Mouse (Mus musculus) G1E (cell line): ENCODE data around the gene Cck. TPM values are rescaled to one million over a fixed set of nuclear protein-coding genes. Genes with fewer than 3 reads are reported as not detected.
"Not testable (repeated sequence)": the region's sequence is repeated elsewhere in the genome, so short reads cannot be mapped to it uniquely, and the experiment has no call there.

Source experiments
- ATAC-seq: 2 replicates; pipeline ENCODE4 v1.8.0; 2016; ENCODE audit warnings: mild to moderate bottlenecking; ENCODE audit not compliant: insufficient number of reproducible peaks, poor library complexity, low FRiP score, severe bottlenecking; ENCODE audit errors: extremely low read depth
- DNase-seq: peaks from one replicate; pipeline ENCODE4 v3.0.0; 2012; ENCODE audit warnings: low spot score
- H3K27me3 ChIP-seq: 2 replicates; pipeline ENCODE4 v1.6.1; 2012; ENCODE audit warnings: mild to moderate bottlenecking, low read length, inconsistent platforms; ENCODE audit not compliant: insufficient read depth
- H3K36me3 ChIP-seq: replicated peaks from 2 replicates; pipeline ENCODE3; 2012; ENCODE audit warnings: mild to moderate bottlenecking, inconsistent platforms
- H3K4me1 ChIP-seq: 2 replicates; pipeline ENCODE4 v1.6.1; 2012; ENCODE audit warnings: low read depth, low read length, inconsistent platforms, mixed read lengths; ENCODE audit not compliant: insufficient read depth
- H3K4me3 ChIP-seq: 2 replicates; pipeline ENCODE4 v1.5.1; 2012; ENCODE audit warnings: low read depth, mild to moderate bottlenecking, inconsistent platforms, low read length, moderate library complexity, mixed read lengths
- H3K9me3 ChIP-seq: replicated peaks from 2 replicates; pipeline ENCODE4 v1.6.1; 2012; ENCODE audit warnings: inconsistent platforms
- CTCF ChIP-seq: IDR thresholded peaks from 2 replicates; pipeline ENCODE4 v1.5.1; 2012; ENCODE audit warnings: low read depth, low read length, inconsistent platforms, mixed read lengths
- GATA1 ChIP-seq: IDR thresholded peaks from 2 replicates; pipeline ENCODE4 v1.6.1; 2012; ENCODE audit warnings: borderline replicate concordance, low read length, inconsistent platforms, mixed read lengths
- GATA2 ChIP-seq: IDR thresholded peaks from 2 replicates; pipeline ENCODE4 v1.6.1; 2012; ENCODE audit warnings: low read depth, low read length, inconsistent platforms, borderline replicate concordance
- POLR2AphosphoS5 ChIP-seq: IDR thresholded peaks from 2 replicates; pipeline ENCODE4 v1.6.1; 2012; ENCODE audit warnings: low read depth, low read length, inconsistent platforms; ENCODE audit not compliant: insufficient replicate concordance
- TAL1 ChIP-seq: conservative IDR thresholded peaks from 2 replicates; pipeline ENCODE4 v1.6.1; 2012; ENCODE audit warnings: low read depth, low read length, inconsistent platforms, mixed read lengths
- polyA plus RNA-seq: library from polyadenylated mRNA; stranded (reverse); fragments of >175 nt; gene quantifications from 2 replicates; pipeline ENCODE4 v1.2.3, GENCODE M21; 2012
- total RNA-seq, 2 experiments: library from RNA; stranded (forward) in 1 of 2; stranded (reverse) in 1 of 2; fragments of 200-1000 nt in 1 of 2; fragments of >200 nt in 1 of 2; fragmentation: Nextera tagmentation in 1 of 2; gene quantifications; 2 replicates each; pipeline ENCODE4 v1.2.3; 2014 to 2017

Gene Cck
- total and polyA plus RNA-seq, 3 experiments, result not detected

DNA sequence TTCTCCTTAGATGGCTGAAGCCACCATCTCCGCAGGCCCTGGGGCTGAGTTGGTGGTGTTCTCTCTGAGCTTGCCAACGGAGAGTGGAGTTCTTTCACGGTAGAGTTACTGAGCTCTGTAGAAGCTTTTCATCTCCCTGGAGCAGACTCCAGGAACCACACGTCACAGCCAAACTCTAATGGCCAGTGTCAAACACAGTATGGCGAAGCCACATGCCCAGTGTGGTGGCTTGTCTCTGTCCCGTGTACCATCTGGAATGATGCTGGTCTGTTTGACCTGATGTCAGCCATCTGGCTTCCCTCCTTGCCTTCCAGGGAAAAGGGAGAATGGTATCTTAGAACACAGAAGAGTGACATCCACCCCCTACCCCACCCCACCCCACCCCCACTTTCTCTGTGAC, 25.8 kb downstream of the Cck start:
- Histone ChIP-seq H3K4me1 (no peaks in the 10 kb centered on the region; the same call in 1 of the 2 replicates), H3K27me3 (no peaks in the 10 kb centered on the region), H3K4me3 (no peak overlapping the region), H3K9me3 (no peaks in the 10 kb centered on the region), H3K36me3 (peaks cover 84% of the 10 kb centered on the region)
- ATAC-seq, result no peak
- DNase-seq, result no peak
- TF ChIP-seq POLR2AphosphoS5 (no peak), GATA2 (no peak), TAL1 (no peak), GATA1 (no peak), CTCF (no peak)

DNA sequence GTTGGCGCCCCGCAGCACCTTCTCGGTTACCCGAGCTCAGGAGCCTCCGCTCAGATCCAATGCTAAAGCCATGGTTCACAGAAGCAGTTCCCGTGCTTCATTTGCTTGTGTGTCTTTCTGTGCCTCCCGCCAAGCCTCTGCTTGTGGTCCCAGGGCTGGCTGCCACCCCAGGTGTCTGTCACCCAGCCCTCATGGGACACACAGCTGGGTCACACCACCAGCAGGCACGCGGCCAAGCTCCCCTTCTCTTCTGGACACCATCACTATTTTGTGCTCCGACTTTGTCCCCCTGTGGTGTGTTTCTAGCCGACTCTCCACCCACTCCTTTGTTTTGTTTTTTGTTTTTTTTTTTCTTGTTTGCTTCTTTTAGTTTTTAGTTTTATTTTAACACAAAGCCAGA, 28.0 kb downstream of the Cck start:
- DNase-seq, result no peak
- Histone ChIP-seq H3K27me3 (no peaks in the 10 kb centered on the region), H3K9me3 (no peaks in the 10 kb centered on the region), H3K36me3 (peaks cover 82% of the 10 kb centered on the region), H3K4me3 (no peak overlapping the region), H3K4me1 (no peaks in the 10 kb centered on the region; the same call in 1 of the 2 replicates)
- TF ChIP-seq CTCF (no peak), GATA1 (no peak)
- no peak for ATAC-seq

DNA sequence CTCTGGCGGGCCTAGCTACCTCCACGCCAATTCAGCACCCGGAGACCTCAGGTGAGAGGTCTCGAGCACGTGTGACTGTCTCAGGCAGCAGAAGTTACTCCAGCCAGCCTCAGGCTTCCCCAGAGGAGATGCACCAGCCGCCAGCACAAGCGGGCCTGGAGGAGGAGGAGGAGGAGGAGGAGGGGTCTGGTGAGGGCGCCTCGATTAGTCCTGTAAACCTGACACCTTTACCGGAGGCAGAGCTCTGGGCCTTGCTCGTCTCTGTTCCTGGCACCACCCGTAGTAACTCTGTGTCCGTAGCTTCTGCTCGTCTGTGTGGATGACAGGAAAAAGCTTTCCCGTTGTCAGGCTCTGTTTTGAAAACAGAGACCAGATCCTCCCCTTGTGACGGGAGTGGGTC, 35.0 kb downstream of the Cck start:
- H3K9me3 ChIP-seq, result no peaks in the 10 kb centered on the region
- peaks cover 31% of the 10 kb centered on the region for H3K4me1 ChIP-seq
- peaks cover 84% of the 10 kb centered on the region for H3K36me3 ChIP-seq
- DNase-seq, result no peak
- H3K4me3 ChIP-seq, result no peak overlapping the region
- TF ChIP-seq TAL1 (no peak), GATA1 (no peak), GATA2 (no peak), CTCF (no peak), POLR2AphosphoS5 (no peak)
- no peak for ATAC-seq
- no peaks in the 10 kb centered on the region for H3K27me3 ChIP-seq

DNA sequence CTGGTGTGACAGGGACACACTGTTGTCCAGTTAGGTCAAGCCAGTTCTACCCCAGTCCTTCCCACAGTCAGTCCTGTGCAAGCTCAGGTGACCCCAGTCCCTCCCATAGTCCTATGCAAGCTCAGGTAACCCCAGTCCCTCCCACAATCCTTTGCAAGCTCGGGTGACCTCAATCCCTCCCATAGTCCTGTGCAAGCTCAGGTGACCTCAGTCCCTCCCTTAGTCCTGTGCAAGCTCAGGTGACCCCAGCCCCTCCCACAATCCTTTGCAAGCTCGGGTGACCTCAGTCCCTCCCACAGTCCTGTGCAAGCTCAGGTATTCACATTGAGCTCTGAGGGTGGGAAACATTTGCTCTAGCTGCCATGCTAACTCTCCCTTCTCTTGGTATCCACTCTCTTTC, 35.5 kb downstream of the Cck start:
- no peak for DNase-seq
- ATAC-seq, result no peak
- Histone ChIP-seq H3K9me3 (no peaks in the 10 kb centered on the region), H3K4me1 (peaks cover 37% of the 10 kb centered on the region), H3K4me3 (no peak overlapping the region), H3K27me3 (no peaks in the 10 kb centered on the region), H3K36me3 (peaks cover 86% of the 10 kb centered on the region)
- TF ChIP-seq POLR2AphosphoS5, result no peak
- TF ChIP-seq CTCF, result no peak
- TF ChIP-seq GATA2, result no peak
- no peak for TF ChIP-seq TAL1
- no peak for TF ChIP-seq GATA1

DNA sequence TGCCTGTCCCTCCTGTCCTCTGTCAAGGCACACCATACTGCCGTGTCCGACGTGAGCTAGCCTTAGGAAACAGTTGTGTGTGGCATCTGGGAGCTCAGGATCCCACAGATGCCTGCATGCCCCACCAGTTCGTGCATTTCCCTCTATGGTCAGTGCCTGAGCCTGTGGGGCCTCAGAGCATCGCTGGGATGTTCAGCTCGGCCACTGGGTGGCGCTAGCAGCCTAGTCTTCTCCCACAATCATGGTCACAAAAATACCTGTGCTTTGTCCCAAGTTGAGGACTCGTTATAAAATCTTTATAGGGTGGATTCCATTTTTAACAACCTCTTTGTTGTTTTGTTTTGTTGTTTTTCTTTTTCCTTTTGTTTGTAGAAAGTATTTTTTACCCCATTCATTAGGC, 37.0 kb downstream of the Cck start:
- ATAC-seq, result 0 out of 2 replicates have a peak, but pooled peaks have one; percentile 24
- peak; percentile 35 for DNase-seq
- H3K27me3 ChIP-seq, result no peaks in the 10 kb centered on the region
- no peaks in the 10 kb centered on the region for H3K9me3 ChIP-seq
- peaks cover 52% of the 10 kb centered on the region for H3K4me1 ChIP-seq
- TF ChIP-seq CTCF, result peak; percentile 81
- TF ChIP-seq GATA1, result no peak
- H3K36me3 ChIP-seq, result peaks cover 91% of the 10 kb centered on the region
- H3K4me3 ChIP-seq, result no peak overlapping the region

DNA sequence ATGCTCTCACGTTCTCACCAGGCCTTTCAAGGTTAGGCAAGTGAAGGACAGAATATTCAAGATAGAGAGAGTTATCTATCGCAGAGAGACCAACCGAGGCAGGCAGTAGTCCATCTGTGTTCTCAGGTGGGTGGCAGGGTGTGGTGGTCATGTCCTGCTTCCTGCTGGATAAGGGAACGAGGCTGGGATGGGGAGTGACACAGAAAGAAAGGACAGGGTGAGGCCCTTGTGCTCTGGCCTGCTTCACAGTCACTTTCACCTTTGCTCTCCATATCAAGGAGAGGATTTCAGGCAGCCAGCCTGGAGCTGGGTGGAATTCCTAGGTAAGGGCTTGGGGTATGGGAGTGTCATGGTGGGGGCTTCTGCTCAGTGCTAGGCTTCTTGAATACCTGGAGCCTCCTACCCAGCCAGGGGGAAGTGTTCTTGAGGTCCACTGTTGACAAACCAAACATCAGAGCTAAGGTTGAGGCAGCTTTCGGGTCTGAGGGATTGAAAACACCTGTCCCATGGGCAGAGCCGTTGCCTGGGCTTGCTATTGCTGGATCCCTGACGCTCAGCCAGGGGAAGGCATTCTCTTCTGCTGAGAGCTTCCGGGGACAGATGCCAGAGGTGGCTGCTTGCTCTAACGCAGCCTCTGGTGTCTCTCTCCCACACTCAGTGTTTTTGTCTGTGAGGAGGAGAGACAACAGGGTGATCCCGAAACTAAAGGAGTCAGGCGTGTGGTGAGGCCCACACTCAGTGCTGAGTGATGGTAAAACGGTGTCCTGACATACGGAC, 38.6 kb downstream of the Cck start:
- H3K4me3 ChIP-seq, result no peak overlapping the region
- DNase-seq (no peak), ATAC-seq (no peak)
- peaks cover 67% of the 10 kb centered on the region for H3K4me1 ChIP-seq
- no peaks in the 10 kb centered on the region for H3K9me3 ChIP-seq
- H3K36me3 ChIP-seq, result peaks cover 92% of the 10 kb centered on the region
- no peaks in the 10 kb centered on the region for H3K27me3 ChIP-seq
- TF ChIP-seq TAL1 (no peak), GATA1 (no peak), POLR2AphosphoS5 (no peak), GATA2 (no peak), CTCF (no peak)

DNA sequence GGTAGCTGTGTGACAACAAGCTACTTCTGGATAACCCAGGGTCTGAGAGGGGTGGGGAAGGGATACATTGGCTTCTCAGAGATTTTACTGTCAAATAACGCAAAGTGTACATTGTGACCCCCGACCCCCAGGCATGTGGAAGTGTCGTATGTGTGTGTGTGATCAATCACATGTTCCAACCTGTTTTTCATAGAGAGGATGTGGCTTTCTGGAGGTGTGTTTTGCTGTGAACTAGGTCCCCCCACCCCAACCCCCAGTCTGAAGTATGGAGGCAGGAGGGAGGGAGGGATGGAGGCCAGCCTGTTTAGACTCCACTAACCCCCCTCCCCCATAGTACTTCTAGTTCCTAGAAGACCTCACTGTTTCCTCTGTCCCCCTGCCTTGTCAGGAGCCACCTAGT, 40.6 kb downstream of the Cck start:
- TF ChIP-seq POLR2AphosphoS5 (no peak), TAL1 (no peak), GATA1 (no peak), CTCF (no peak), GATA2 (no peak)
- H3K4me3 ChIP-seq, result no peak overlapping the region
- DNase-seq (no peak), ATAC-seq (no peak)
- peaks cover 91% of the 10 kb centered on the region for H3K36me3 ChIP-seq
- H3K9me3 ChIP-seq, result no peaks in the 10 kb centered on the region
- H3K4me1 ChIP-seq, result peaks cover 81% of the 10 kb centered on the region
- H3K27me3 ChIP-seq, result no peaks in the 10 kb centered on the region

DNA sequence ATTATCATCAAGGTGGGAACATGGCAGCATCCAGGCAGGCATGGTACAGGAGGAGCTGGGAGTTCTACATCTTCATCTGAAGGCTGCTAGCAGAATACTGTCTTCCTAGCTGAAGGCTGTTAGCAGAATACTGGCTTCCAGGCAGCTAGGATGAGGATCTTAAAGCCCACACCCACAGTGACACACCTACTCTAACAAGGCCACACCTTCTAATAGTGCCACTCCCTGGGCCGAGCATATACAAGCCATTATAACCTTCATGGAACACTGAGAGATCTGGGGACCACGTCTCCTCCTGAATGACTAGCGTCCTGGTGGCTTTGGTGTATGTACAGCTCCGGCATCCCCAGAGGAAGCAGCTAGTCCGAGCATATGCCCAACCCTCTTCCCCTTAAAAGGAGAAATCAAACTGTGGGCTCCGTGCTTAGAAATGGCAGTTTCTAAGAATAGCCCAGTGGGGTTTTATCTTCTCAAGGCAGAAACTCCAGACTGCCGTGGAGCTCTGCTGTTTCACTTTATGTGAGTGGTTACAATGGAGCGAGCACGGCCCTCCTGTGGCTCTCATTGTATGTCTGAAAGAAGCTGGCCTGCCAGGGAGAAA, 43.1 kb downstream of the Cck start:
- peak; percentile 75 for ATAC-seq
- Histone ChIP-seq H3K4me3 (peak overlapping the region; percentile 63; the same call in 1 of the 2 replicates), H3K36me3 (peaks cover 93% of the 10 kb centered on the region), H3K4me1 (peaks cover 68% of the 10 kb centered on the region)
- not testable (repeated sequence) for H3K27me3 ChIP-seq, H3K9me3 ChIP-seq
- DNase-seq, result peak; percentile 62
